Mouse (Mus musculus) adrenal gland, postnatal 10 days (tissue): ENCODE measurements around the gene Rsph1. TPM values are rescaled to one million over a fixed set of nuclear protein-coding genes. Genes with fewer than 3 reads are reported as not detected.

Experiments
- DNase-seq: peaks from one replicate; pipeline ENCODE4 v3.0.0; 2021; ENCODE audit warnings: mixed read lengths
- total RNA-seq, 2 experiments: library from RNA; stranded (reverse); gene quantifications; 2 replicates each; pipeline ENCODE4 v1.2.3; 2021

Rsph1 gene
- total RNA-seq, 2 experiments from 2014 or later: 3.5 to 4.6 TPM

DNA sequence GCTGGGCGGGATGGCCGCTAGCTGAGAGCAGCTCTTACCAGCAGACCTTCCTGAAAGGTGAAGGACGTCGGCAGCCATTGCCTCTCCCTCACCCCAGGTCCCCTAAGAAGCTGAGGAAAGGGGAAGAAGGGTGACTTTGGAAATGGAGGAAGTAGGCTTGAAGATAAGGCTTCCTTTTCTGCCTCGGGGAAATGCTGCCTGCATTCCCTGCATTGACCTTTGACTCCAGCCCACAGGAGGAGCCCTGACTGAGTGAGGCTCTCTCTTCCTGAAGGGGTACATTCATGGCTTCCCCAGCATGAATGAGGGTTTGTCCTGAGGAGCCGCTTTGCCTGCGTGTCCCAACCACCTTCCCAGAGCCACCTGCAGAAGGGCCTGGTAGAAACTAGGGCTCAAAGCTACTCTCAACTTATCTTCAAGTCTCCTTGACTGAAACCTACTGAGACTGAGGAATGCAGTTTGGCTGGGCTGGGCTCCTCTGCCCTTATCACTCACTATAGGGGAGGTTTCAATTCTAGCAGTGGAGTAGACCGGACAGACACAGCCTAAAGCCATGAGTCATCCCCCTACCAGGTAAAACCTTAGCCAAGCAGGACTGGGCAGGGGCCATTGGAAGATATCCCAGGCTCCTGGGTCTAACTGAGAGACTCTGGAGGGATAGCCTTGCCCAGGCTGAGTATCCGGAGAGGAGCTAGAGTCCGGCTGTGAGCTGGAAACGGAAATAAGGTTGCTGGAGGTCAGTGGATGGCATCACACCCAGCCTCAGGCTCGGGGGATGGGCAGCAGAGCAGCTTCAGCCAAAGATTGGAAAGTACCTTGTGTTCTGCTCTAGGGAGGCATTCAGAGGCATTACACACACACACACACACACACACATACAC is 28.0 kb upstream of the Rsph1 start:
- peak; percentile 86 for DNase-seq

GRCm38 (mm10) chr17:31303401-31303800 is 26.2 kb upstream of the Rsph1 start:
- no peak for DNase-seq

DNA sequence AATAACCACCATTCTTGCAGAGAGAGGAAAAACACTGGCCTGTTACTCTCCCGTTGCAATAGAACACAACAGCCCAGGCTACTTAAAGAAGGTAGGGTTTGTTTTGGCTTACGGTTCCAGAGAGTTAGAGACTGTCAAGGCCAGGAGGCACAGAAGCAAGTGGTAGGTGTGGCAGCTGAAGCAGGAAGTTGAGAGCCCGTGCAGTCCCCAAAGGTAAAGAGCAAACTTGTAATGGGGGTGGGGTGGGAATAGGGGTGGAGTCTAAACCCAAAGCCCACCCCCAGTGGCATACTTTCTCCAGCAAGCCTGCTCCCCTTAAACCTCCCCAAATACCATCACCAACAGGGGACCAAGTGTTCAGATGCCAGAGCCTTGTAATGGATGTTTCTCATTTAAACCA is 23.6 kb upstream of the Rsph1 start:
- DNase-seq: no peak

DNA sequence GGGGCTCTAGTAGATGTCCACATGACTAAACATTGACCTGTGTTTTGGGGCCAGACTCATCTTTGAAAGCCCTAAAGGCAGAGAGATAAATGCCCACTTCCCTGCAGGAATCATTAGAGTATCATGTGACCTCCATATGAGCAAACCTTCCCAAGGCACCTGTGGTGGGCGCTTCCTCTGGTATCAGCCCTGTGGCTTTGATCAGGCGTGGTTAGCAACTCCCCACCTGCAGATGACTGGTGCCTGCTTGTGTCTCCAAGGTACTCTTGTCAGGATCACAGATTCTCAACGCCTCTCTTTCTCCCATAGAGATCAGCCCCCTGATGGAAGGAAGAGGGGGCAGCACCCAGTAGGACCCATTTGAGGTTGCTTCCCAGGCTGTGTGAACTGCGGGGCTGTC is 22.8 kb upstream of the Rsph1 start:
- DNase-seq: no peak

DNA sequence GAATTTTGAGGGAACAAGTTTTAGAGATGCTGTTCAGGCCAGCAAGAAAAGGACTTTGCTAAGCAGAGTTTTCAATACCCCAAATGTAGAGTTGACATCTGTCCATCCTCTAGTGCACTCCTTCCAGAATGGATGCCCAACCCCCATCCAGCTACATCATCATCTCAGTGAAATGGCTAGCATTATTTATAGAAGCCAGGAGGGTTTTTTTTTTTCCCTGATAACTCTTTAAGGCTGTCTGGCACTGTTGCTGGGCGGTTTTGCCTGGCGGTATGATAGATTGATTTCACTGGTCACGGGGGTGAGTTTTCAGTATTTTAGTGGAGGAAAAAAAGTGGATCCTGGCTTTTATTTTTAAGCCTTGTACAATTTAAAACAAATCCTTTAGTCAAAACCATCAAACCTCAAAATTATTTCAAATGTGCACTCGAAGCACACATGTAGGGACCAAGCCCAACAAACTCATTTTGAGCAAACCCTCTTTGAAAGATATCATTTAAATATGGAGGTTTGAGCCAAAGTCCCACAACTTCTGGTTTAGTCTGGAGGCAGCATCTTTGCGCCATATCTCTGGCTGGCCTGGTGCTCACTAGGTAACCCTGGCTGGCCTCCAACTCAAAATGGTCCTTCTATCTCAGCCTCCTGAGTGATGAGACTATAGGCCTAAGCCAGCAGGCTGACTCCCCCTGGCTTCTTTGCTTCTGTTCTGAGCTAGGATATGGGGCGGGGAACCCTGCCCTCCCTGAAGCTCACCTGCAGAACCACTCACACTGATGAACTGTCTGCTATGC is 21.4 kb upstream of the Rsph1 start:
- no peak for DNase-seq

- DNase-seq: peak; percentile 86
These were observed 20.3 kb upstream of the Rsph1 start for GRCm38 (mm10) chr17:31297521-31297939.

DNA sequence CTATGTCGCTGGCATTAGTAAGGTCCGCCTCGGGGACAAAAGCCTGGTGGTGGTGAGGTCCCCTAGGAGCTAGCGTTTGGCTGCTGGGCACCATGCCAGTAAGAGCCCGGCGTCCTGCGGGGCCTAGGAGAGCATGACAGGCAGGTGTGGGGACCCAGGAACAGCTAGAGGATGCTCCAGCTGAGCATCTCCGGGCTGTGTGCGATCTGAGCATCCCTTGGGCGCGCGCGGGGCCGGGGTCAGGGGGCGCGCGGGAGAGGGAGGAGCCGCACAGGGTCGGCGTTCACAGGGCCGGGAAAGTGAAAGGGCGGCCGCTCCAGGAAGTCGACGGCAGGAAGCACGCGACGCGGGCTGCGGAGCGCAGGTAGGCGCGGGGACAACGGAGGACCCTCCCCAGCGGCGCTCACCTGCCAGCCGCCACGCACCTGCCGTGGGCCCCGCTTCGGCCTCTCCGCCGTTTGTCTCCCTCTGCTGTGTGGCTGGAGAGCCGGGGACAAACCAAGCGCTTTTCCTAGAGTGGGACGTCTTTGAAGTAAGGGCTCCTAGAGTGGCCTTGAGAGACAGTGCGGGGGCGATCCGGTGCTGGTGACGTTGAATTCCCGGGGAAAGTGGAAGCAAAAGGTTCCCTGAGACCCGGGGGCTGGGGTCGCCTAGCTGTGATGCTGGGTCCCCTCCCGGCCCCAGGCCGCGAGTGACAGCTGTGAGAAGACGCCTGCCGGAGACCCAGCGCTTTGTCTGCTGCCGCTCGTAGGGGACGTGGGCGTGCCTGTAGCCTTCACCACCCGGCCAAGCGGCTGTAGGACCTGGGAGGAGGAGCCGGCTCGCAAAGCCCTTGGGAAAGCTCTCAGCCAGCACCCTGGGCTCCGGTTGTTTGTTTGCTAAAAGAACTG is 19.0 kb upstream of the Rsph1 start:
- peak; percentile 94 for DNase-seq

GRCm38 (mm10) chr17:31295215-31295891 is 18.2 kb upstream of the Rsph1 start:
- DNase-seq: peak; percentile 55

GRCm38 (mm10) chr17:31294363-31295214 is 17.4 kb upstream of the Rsph1 start:
- DNase-seq: no peak

DNA sequence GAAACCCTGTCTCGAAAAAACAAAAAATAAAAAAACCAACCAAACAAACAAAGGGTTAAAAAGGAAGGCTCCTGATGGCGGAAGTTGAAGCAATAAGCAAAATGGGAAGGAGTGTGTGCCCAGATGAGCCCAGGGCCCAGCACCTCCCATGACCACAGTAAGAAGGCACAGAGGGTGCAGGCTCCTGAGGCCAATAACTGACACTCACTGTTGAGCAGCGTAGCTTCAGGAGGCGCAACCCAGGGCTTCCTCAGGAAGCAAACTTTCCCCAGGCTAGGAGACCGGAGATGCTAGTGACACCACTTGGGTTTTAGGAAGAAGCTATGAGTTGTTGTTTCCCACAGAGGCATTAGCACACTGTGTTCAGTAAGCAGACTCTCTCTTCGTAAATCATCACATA is 13.7 kb upstream of the Rsph1 start:
- no peak for DNase-seq

- no peak for DNase-seq
These were observed 13.1 kb upstream of the Rsph1 start for GRCm38 (mm10) chr17:31290311-31290710.

DNA sequence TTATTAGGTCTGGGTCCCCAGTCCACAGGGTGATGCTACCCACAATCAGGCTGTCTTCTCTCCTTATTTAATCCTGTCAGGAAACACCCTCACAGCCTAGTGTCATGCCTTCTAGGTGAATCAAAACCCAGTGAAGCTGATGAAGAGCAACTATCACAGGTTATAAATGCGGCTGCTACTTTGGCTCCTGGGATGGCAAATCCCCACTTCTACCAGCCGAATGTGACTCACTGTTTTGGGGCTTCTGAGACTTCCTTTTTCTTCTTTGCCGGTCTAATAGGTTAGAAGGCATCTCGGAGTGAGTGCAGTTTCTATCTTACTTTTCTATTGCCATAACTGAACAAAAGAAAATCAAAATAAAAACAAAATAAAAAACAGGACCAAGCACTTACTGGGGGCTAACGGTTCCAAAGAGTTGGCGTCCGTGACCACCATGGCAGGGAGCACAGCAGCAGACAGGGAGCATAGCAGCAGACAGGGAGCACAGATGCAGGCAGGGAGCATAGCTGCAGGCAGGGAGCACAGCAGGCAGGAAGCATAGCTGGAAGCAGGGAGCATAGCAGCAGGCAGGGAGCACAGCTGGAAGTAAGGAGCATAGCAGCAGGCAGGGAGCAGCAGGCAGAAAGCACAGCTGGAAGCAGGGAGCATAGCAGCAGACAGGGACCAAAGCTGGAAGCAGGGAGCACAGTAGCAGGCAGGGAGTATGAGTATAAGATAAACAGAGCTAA is 12.0 kb upstream of the Rsph1 start:
- DNase-seq: no peak

- DNase-seq: no peak
These were observed 10.0 kb upstream of the Rsph1 start for GRCm38 (mm10) chr17:31287216-31287615.

GRCm38 (mm10) chr17:31286492-31286891 is 9.3 kb upstream of the Rsph1 start, which contains the start of gene Slc37a1:
TSS of gene Slc37a1 (plus strand) at chr17:31286792.
- DNase-seq: no peak

DNA sequence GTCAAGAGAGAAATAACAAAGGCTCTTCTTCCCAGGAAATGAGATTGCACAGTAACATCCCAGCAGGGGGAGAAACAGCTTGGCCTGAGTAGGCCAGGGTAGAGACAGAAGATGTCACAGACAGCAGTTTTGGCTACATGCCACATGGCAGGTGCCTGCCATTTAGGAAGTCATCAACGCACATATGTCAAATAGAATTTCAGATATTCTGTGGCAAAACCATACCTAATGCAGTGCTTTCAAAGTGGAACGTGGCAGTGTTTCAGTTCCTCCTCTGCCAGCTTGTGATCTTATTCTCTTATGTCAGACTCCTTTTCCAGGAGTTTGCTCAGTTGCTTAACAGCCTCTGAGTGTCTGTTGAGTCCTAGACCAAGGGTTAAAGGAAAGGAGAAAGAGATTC is 8.7 kb upstream of the Rsph1 start:
- DNase-seq: no peak

- DNase-seq: no peak
These were observed 5.5 kb upstream of the Rsph1 start for GRCm38 (mm10) chr17:31282687-31283053.

- no peak for DNase-seq
These were observed 4.9 kb upstream of the Rsph1 start for GRCm38 (mm10) chr17:31281830-31282686.

GRCm38 (mm10) chr17:31280269-31280668 is 3.1 kb upstream of the Rsph1 start:
- DNase-seq: no peak

DNA sequence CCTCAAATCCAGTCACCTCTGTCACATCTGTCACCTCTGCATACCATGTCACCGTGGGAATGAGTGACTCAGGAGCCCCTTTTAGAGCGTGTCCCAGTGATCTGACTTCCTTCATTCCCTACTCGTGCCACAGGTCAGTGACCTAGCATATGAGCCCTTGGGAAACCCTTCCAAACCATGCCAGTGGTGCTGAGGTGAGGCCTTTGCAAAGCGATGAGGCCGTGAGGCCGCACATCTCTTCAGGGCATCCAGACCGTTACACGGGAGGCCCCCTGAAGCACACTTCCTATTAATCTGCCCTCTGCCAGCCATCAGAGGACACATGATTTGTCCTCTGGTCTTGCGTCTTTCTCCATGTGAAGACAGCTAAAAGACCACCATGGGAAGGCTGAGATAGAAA is 2.4 kb upstream of the Rsph1 start:
- DNase-seq: no peak
